Mouse (Mus musculus): ENCODE measurements around the gene Ddx31.

DNA sequence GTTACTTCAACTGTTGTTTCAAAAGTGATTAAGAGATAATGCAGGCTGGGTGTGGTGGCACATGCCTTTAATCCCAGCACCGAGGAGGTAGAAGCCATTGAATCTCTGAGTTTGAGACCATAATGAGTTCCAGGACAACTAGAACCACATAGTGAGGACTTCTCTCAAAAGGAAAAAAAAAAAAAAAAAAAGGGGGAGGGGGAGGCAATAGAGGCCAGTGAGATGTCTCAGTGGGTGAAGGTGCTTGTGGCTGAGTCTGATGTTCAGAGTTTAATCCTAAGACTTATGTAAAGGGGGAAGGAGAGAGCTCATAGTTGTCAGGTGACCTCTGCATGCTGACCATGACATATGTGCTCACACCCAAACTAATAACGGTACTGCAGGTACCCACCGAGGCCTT lies 1.8 kb downstream of the Ddx31 start:
- no peak for TF ChIP-seq CTCF (IDR thresholded peaks at IDR 0.05; ENCODE audit: borderline replicate concordance, control insufficient read depth, extremely low read depth, insufficient read depth, low read length, poor library complexity)
- no peak for TF ChIP-seq POLR2A (IDR thresholded peaks at IDR 0.05; ENCODE audit: control insufficient read depth, extremely low read depth, insufficient read depth, low read length, poor library complexity)
